Mouse (Mus musculus) erythroblast, adult 5-6 weeks (primary cell): ENCODE measurements around the gene Ptk6. TPM values are rescaled to one million over a fixed set of nuclear protein-coding genes. Genes with fewer than 3 reads are reported as not detected.

Experiments used
- ATAC-seq: replicated peaks from 2 replicates; pipeline ENCODE4 v1.8.0; 2016; ENCODE audit warnings: moderate number of reproducible peaks, mild to moderate bottlenecking, moderate TSS enrichment, inconsistent platforms; ENCODE audit not compliant: poor library complexity, low FRiP score, severe bottlenecking
- total RNA-seq, 2 experiments: library from RNA; stranded (forward) in 1 of 2; stranded (reverse) in 1 of 2; fragments of 150-400 nt in 1 of 2; fragments of 200-764, 138-1000 nt in 1 of 2; gene quantifications; 2 replicates each; pipeline versions ENCODE4 v1.2.3 to v1.2.4; 2015 to 2017; ENCODE audit warnings: low replicate concordance in 2 of 2

Gene Ptk6
- total RNA-seq (2015; ENCODE audit: low replicate concordance) (0.21 TPM in 1 of 2 replicates, not detected in the other), total RNA-seq (2017; ENCODE audit: low replicate concordance) (0.14 TPM in 1 of 2 replicates, not detected in the other)

DNA sequence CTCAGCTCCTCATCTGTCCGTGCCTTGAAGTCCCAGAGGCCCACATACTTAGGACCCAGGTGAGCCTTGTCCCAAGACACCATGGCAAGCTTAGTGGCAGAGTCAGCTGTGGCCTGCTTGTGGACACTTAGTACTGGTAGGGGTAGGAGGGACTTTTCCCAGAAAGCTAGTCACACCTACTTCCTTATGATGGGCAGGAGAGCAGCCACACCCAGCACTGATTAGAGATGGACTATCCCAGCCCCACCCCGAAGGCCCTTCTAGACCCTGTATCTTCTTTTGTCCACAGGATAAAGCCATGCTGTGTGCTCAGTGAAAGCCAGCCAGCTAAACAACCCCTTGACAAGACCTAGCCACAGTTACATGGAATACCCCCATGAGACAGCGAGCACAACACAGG, at the start of gene Ptk6:
Gene Ptk6 (minus strand): TSS at position 368 of the 400 bp plus-strand sequence.
- ATAC-seq, result no peak

GRCm38 (mm10) chr2:181251841-181252240, 49.3 kb upstream of the Ptk6 start:
- no peak for ATAC-seq

GRCm38 (mm10) chr2:181249217-181249616, 46.6 kb upstream of the Ptk6 start:
- no peak for ATAC-seq

GRCm38 (mm10) chr2:181245031-181245430, 42.4 kb upstream of the Ptk6 start:
- no peak for ATAC-seq

GRCm38 (mm10) chr2:181243706-181244394, 41.3 kb upstream of the Ptk6 start:
- no peak for ATAC-seq

DNA sequence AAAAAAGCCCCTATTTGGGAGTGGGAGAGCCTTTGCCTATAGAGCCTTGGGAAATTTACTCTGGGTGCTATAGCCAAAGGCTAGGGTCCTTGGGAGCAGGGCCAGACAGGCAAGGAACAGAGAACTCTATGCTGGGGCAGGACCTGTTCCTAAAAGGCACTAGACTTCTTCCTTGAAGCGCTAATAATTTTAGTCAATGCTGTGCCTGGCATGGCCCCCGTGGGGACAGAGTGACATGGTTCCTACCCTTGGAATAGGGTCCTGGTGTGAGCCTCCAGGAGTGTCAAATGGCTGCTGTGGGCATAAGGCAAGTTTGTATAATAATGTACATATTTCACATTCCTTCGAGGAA, 39.7 kb upstream of the Ptk6 start:
- no peak for ATAC-seq

GRCm38 (mm10) chr2:181241602-181242313, 39.2 kb upstream of the Ptk6 start, which contains the start of gene Helz2:
Gene Helz2, minus strand, starts transcription at chr2:181242027.
- ATAC-seq, result peak; percentile 75

DNA sequence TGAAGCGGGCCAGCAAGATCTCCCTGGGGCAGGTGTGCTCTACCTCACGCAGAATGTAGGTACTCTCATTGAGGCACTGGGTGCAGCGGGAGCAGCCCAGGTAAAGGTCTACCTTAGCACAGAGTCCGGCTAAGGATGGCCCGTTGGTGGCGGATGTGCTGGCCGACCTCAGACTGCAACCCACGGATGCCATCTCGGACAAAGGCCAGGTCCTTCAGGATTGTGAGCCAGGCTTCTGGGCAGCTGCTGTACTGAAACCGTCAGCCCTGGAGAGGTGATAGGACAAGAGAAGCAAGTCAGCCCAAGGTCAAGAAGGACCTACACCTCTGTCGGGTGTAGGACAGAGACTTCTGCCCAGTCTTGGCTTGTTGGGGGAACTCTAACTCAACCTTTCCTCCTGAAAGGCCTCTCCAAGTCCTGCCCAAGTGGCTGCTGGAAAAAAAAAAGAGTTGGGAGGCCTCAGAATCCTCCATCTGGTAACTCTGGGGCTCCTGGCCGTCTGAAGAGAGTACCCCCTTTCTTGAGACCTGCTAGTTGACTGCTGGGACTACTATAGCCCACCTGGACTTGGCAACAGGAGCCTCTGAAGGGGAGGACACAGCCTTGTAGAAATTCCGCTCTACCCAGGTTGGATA, 38.3 kb upstream of the Ptk6 start:
- ATAC-seq, result no peak

DNA sequence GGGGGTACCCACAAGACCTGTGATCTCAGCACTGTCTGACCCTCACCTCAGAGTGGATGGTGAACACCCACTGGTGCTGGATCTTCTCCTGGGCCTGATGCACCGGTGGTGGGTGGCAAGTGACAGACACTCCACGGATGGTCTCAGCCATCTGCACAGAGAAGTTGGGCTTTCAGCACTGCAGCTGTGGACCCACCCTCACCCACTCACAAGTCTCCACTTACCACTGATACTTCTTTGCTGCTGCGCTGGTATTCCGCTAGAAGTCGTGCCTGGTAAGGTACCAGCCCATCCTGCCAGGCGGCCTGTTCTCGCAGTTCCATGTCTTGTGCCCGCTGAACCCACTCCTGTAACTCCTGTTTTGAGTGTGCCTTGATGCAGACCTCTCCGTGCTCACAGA, 36.7 kb upstream of the Ptk6 start:
- no peak for ATAC-seq

DNA sequence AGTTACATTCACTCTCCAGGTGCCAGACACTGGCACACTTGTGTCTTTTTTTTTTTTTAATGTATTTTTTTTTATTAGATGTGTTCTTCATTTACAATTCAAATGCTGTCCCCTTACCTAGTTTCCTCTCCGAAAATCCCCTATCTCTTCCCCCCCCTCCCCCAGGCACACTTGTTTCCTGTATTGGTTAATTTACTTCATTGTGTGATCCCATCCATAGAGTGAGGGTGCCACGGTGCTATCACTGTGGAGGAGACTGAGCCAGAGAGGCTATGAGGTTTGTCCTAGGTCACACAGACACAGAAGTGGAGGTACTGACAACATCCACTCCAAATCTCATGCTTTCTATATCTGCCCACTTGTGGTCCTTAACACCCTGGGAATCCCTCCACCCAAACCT, 36.3 kb upstream of the Ptk6 start:
- ATAC-seq, result no peak

GRCm38 (mm10) chr2:181238091-181238610, 35.6 kb upstream of the Ptk6 start:
- no peak for ATAC-seq

DNA sequence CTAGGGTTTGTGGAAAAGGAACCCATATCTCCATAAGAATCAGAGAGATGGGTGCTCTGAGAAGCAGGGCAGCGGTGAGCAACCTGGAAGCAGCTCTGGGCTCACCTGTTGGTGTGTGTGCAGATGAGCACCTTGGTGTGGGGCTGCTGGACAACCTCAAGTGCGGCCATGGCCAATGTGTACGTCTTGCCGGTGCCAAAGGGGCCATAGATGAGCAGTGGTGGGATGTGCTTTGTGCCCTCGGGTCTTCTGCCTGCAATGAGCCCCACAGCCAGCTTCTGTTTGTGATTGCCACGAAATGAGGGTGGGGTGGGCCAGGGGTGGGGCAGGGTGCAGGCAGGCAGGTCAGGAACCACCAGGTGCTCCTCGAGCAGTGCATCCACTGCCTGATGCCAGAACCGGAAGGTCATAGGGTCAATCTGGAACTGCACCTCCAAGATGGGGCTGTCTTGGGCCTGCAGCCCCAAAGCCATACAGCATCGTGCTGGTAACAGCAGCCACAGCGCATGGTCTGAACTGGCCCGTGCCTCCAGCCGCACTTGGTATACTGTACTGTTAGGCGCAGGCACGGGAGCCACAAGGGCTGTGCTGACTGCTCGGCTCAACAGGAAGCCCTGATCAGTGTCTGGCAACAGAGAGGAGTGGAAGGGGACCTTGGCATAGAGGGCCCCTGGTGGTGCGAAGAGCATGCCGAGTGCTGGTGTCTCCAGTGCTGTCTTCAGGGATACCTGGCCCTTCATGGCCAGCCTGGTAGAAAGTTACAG, 34.8 kb upstream of the Ptk6 start:
- ATAC-seq, result no peak

- no peak for ATAC-seq
Measured at GRCm38 (mm10) chr2:181235681-181236566, 33.3 kb upstream of the Ptk6 start.

DNA sequence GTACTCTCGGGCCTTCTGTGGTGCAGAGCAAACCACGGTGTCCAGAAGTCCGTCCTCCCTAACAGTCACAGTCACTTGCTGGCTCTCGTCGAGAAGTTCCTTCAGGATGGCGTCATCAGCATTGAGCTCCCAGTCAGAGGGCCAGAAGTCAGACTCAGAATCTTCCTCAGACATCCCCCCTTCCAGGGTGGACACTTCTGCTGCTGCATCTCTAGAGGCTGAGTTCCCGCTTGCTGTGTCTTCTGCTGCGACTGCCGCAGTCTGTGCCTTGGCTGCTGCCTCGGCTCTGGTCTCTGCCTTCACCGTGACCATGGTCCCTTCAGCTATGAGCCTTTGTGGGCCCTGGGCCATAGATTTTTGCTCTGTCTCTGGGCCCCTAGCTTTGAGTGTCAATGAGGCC, 32.1 kb upstream of the Ptk6 start:
- no peak for ATAC-seq

GRCm38 (mm10) chr2:181233443-181233842, 30.9 kb upstream of the Ptk6 start:
- ATAC-seq, result no peak

- ATAC-seq, result no peak
Measured at GRCm38 (mm10) chr2:181231171-181231570, 28.6 kb upstream of the Ptk6 start.

- ATAC-seq, result no peak
Measured at GRCm38 (mm10) chr2:181228335-181228734, 25.7 kb upstream of the Ptk6 start.

DNA sequence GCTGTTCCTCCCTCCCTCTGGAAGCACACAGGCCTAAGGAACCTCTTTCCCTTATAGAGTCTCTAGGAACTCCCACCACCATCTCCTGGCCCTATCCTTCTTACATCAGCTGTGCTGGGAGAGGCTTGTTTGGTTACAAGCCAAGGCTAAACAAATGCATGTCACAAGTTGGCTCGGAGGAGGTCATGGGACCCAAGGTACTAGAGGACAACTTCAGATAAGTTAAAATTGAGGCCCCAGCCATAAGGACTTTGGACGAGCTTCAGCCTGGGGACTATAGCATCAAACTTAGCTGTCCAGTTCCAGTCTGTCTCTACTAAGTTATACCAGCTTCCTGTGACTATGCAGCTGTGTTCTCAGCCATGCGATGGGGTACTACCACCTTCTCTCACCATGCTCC, 24.5 kb upstream of the Ptk6 start:
- ATAC-seq, result no peak

- ATAC-seq, result no peak
Measured at GRCm38 (mm10) chr2:181224994-181225393, 22.4 kb upstream of the Ptk6 start.
